Mouse (Mus musculus) granulocyte monocyte progenitor cell, adult 5-6 weeks (primary cell): ENCODE data around the gene Rrp12. TPM values are rescaled to one million over a fixed set of nuclear protein-coding genes. Genes with fewer than 3 reads are reported as not detected.

ENCODE experiments used
- ATAC-seq: replicated peaks from 2 replicates; pipeline ENCODE4 v1.8.0; 2016; ENCODE audit warnings: mild to moderate bottlenecking, moderate TSS enrichment, inconsistent platforms; ENCODE audit not compliant: poor library complexity, severe bottlenecking
- total RNA-seq, 2 experiments: library from RNA; stranded (forward) in 1 of 2; stranded (reverse) in 1 of 2; fragments of 200-712, 200-1000 nt in 1 of 2; fragments of >200 nt in 1 of 2; fragmentation: Nextera tagmentation in 1 of 2; gene quantifications; 2 replicates each; pipeline ENCODE4 v1.2.3; 2014 to 2017

Gene Rrp12
- total RNA-seq, 2 experiments from 2014 or later, result 14.8 to 18.1 TPM

DNA sequence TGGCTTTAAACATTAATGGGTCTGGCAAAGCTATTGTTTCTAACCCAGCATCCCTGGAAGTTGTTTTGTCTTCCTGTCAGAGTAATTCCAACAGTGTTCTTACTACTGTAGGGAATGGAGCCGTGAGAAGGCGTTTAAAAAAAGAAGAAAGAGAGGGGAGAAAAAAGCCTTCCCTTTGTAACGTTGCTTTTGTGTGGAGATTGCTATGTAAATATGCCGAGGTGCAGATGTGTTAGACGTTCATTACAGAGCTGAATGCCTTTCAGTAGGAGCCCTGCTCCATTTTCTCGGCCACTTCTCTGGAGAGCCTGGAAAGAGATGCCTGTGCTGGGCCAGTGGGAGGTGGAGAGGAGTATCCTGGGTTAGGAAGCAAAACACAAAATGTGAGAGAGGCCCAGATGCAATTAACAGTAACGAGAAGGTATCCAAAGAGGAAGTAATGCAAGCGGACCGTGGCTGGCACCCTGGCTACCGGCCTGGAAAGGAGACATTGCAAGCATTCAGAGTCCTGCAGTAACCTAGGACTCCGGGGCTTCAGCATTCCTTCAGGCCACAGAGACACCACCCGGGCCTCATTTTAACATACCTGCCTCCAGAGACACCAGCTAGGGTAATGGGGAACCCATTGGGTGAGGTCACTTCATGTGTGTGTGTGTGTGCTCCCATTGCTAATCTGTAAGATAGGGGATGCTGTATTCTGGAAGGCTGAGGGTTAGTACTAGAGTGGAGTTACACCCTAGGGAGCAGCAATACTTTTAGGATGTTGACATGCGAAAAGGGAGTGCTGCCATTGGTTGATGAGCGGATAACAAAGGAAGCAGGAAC is 45.0 kb downstream of the Rrp12 start:
- peak; percentile 25 for ATAC-seq

GRCm38 (mm10) chr19:41850021-41850718 is 45.8 kb downstream of the Rrp12 start:
- no peak for ATAC-seq

DNA sequence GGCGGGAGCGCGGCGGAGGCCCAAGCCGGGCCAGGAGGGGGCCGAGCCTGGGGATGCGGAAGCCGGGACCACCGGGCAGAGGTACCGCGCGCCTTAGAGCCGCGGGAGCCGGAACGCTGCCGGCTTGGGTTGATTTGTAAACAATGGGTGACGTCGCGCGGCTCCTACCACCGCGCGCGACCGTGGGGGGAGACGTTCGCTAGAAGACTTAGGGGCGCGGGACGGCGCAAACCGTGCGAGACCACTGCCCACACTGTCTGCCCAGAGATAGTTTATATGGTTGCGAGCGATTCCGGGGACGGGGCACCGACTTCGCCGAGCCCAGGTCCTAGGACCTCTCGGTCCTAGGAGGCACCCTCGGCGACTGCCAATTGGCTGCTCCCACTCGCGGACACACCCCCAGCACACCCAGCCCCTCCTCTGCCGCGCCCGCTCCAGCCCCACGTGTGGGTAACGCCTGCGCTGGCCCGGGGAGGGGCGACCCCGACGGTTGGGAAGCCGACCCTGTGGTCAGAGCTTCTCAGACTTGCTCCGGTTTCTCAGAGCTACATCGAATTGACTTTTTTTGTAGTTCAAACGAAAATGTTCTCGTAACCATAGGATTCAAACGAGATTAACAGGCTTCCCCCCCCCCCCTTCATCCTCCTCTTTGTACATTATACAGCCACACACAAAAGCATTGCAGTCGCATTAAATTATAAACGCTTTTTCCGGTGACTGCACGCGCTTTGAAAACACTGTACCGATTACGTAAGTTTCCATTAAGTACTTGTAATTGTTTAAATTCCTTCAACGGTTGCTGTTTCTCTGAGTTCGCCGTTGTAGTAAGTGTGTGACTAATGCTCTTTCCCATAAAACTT is 47.8 kb downstream of the Rrp12 start, which contains the start of gene Frat2:
Gene Frat2, minus strand, starts transcription at position 141 of the 860 bp plus-strand sequence.
- peak; percentile 87 for ATAC-seq

GRCm38 (mm10) chr19:41847614-41847991 is 48.4 kb downstream of the Rrp12 start:
- peak; percentile 28 for ATAC-seq

- ATAC-seq, result no peak
These were observed 48.8 kb downstream of the Rrp12 start for GRCm38 (mm10) chr19:41847091-41847581.

DNA sequence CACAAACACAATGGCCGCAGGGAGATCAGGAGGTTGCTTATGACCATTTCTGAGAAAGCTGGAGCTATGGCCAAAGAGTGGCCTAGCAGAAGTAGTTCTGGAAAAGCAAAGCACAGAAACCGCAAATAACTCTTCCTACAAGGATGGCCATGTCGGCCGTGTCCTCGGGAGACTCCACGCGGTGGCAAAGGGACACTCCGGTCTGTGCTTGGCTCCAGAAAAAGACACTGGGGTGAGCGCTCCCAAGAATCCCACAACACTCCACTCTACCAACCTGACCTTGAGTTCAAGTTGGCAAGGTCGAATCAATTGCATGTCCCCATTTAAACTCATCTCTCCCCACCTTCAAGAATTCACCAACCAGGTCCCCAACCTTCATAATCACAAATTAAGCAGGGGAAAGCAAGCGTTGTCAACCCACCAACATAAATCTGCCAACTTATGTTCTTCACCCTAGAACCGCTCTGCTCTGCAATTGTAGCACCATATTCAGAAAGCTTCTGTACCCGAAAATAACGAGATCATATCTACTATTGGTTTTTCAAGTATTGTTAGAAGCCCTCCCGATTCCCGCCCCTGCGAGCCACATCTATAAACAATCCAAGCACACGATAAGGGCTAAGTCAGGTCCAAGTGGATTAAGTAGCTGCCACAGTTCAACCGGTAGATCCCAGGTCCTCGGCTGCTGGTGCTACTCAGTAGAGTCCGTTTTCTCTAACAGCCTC is 49.4 kb downstream of the Rrp12 start:
- no peak for ATAC-seq

DNA sequence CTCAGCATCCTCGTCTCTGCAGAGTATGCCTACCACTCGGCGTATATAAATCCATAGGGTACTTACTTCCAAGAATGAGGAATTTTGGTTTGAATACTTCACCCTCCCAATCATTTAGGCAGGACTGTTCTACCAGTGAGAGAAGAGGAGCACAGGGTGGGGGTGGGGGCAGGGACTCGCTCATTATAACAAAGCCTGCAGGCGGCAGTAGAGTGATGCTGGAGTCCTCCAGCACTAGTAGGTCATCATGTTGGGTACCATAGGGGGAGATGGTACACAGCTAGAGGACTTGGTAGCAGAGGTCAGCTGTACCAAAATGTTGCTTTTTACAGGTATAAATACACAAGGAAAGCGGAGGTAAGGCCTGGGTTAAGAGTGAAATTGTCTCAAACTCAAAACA is 51.6 kb downstream of the Rrp12 start:
- ATAC-seq, result no peak

- peak; percentile 83 for ATAC-seq
These were observed 53.3 kb downstream of the Rrp12 start for GRCm38 (mm10) chr19:41842706-41843105.

- ATAC-seq, result no peak
These were observed 53.8 kb downstream of the Rrp12 start for GRCm38 (mm10) chr19:41842196-41842595.

DNA sequence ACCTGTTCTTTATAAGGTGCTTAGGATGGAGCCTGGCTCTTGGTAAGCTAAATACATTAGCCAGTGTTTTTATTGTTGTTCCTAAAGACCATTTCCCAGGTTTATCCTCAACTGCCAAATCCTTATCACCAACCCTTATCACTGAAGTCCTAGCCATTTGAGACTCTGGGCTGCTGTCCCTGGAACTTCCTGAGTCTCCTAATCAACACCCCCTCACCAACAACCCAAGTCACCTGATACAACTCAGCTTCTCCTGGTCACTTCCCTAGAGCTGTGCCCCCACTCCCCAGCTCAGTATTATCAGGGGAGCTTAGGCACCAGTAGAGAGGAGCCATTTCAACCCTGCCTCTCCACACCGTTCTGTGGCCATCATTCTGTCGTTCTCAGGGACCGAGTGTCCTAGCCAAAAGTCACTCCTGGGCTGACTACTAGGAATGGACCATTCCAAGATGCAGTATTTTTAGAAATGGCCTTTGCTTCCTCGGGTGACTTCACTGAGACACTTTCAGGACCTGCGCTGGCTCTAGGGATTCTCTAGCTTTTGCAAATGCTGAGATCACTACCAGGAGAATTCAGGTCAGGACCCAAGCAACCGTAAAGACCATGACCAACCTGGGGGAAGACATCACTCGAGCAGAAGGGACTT is 54.7 kb downstream of the Rrp12 start:
- ATAC-seq, result no peak

GRCm38 (mm10) chr19:41839685-41840084 is 56.3 kb downstream of the Rrp12 start:
- no peak for ATAC-seq

DNA sequence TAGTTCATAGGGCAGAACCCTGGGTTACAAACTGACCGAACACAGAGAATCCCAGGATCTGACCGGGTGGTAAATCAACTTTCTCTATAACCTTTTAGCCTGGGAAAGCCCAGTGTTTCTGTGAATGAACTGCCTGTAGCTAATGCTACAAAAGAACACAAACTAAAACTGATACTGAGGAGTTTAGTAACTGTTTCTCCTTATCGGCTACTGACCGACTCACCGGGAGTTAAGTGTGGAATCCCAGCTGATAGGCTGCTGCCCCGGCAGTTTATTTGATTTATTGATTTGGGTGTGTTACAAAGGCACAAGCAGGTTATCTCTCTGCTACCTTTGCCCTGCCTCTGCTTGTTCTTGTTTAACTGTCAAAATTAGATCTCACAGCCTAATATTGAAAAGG is 57.2 kb downstream of the Rrp12 start:
- ATAC-seq, result no peak

DNA sequence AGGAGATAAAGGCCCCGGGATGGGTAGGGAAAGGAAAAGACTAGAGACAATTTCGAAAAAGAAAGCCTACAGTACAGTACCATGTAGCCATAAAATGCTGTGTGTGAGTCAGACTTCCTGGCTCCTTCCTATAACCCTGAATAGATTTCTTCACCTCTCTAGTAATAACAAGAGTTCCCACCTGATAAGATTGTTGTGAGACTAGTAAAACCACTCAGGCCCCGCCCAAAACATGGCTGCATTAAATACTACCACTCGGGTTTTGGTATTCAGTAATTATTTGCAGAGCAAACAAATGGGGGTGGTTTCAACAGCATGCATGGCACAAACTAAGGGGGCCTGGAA is 58.1 kb downstream of the Rrp12 start:
- no peak for ATAC-seq

DNA sequence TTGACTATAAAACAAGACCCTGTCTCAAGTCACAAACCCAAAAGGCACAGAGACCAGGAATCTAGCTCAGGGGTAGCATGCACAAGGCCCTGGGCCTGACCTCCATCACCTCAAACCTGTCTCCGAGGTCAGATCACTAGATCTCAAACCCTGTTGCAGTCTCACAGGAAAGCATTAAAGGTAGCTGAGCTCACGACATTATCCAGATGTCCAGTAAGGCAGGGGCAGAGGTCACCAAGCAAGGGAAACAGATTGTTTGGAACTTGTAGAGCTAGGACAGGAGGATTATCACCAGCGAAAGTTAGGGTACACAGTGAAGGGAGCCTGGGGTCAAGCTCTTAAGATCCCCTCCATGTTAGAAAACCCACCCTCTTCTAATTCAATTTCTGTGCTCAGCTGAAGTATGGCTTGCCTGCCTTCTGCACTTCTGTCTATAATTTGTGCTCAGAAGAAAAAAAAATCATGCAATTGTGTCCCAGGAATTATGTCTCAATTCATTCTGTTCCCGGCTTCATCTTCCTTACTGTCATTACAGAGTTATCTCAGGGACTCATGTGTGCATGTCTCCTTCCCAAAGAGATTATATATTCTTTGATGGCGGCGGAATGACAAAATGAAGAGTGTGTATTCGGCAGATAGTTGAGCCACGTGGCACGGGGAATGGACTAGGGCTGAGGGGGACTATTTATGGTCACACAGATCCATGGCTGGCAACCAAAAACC is 58.6 kb downstream of the Rrp12 start:
- no peak for ATAC-seq

DNA sequence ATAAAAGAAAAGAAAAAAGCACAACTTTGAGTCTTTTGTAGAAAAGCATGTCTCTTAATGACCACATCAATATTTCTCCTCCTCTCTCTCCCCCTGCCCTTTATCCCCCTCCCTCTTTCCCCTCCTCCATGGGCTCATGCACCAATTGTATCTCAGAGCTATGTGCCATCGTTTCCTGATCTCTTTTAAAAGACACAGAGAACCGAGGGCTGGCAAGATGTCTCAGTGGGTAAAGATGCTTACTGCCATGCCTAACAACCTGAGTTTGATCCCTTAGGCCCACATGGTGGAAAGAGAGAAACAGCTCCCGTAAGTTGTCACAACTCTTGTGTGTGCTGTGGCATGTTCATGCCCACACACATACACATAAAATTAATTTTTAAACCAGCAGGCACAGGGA is 59.3 kb downstream of the Rrp12 start:
- ATAC-seq, result no peak

DNA sequence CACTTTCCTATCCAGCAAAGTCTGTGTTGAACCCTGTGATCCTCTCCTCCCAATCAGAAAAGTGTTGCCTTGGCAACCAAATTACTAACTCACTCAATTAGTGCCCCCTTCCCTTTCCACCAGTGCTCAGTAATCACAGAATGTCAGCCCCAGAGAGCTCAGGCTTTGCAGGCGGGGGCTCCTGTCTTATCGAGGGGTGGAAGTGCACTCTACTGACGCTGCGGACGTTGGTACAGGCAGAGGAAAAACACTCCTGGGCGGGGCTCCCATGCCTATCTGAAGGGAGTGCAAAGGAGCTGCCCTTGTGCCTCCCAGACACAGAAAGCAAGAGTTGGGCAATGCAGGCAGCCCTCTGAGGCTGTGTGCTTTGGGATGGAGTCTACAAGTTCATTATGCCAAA is 60.2 kb downstream of the Rrp12 start:
- ATAC-seq, result peak; percentile 56

DNA sequence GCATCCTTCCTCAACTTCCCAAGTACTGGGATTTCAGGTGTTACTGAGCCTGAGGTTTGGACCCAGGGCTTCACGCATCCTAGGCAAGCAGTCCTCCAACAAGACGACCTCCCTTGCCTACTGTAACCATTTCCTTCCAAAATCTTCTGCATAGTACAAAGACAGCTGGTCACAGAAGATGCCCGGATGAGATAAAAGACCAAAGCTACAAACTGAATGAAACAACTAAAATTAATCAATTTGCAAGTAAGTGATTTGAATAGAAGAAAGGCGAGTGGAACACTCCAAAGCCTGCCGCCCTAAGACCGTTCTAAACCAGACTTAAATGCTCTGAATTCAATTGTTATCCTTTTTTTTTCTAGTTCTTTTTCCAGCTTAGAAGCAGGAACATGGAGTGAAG is 60.6 kb downstream of the Rrp12 start:
- no peak for ATAC-seq

DNA sequence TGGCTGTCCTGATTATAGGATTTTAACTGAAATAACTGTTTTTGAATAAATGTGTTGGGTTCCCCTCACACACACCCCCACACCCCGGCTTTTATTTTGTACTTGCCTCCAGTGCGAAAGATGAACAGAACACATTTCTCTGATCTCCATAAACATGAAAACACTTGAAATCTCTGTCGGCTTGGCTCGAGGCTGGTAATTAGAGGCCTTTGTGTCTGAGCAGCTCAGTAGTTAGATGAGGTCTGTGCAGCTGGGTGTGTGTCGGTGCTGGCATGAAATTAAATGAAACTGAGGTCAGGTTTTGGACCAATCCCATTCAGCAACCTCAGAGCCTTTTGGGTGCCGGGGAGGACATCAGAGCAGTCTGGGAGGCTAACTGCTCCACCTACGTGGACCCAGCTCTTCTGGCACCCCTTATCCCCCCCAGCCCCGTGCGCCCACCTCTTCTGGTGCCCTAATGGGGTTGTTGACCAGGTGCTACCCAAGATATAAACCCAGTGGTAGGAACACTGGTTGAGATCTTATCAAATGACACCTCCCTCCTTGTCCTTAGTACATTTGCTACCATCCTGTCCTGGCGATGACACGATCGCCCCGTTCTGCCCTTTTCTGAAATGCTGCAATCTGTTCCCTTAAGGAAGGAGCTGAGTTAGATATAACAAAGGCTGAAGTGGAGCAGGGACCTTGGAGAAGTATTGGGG is 63.3 kb downstream of the Rrp12 start:
- no peak for ATAC-seq
